Mouse (Mus musculus): Measurements from ENCODE around the gene Phtf1.

Gene Phtf1

GRCm38 (mm10) chr3:103967861-103968691 is at the start of gene Phtf1:
Gene Phtf1 (plus strand): TSS chr3:103968110.
- peak; percentile 82 to 83 for DNase-seq (ENCODE audit: low spot score in 2 of 2)

GRCm38 (mm10) chr3:103920094-103920493 is 47.8 kb upstream of the Phtf1 start:
- no peak for DNase-seq (ENCODE audit: low spot score in 2 of 2)

- DNase-seq (ENCODE audit: low spot score in 2 of 2): no peak
Measured at GRCm38 (mm10) chr3:103925302-103925701, 42.6 kb upstream of the Phtf1 start.

GRCm38 (mm10) chr3:103927511-103927910 is 40.4 kb upstream of the Phtf1 start:
- no peak for DNase-seq (ENCODE audit: low spot score in 2 of 2)

- no peak for DNase-seq (ENCODE audit: low spot score in 2 of 2)
Measured at GRCm38 (mm10) chr3:103944794-103945562, 22.9 kb upstream of the Phtf1 start.

- no peak for DNase-seq (ENCODE audit: low spot score in 2 of 2)
Measured at GRCm38 (mm10) chr3:103948666-103949065, 19.2 kb upstream of the Phtf1 start.

GRCm38 (mm10) chr3:103960622-103961021 is 7.3 kb upstream of the Phtf1 start:
- no peak for DNase-seq (ENCODE audit: low spot score in 2 of 2)

- no peak for DNase-seq (ENCODE audit: low spot score in 2 of 2)
Measured at GRCm38 (mm10) chr3:103967231-103967630, 679 bp upstream of the Phtf1 start.

GRCm38 (mm10) chr3:103968701-103969100 is 791 bp downstream of the Phtf1 start:
- DNase-seq (ENCODE audit: low spot score in 2 of 2): no peak

GRCm38 (mm10) chr3:103971157-103971556 is 3.2 kb downstream of the Phtf1 start:
- DNase-seq (ENCODE audit: low spot score in 2 of 2): no peak

- DNase-seq (ENCODE audit: low spot score in 2 of 2): no peak
Measured at GRCm38 (mm10) chr3:103984556-103984955, 16.6 kb downstream of the Phtf1 start.

- no peak for DNase-seq (ENCODE audit: low spot score in 2 of 2)
Measured at GRCm38 (mm10) chr3:103985194-103985593, 17.3 kb downstream of the Phtf1 start.

GRCm38 (mm10) chr3:103987831-103988432 is 20.0 kb downstream of the Phtf1 start:
- DNase-seq (ENCODE audit: low spot score in 2 of 2): no peak

- no peak for DNase-seq (ENCODE audit: low spot score in 2 of 2)
Measured at GRCm38 (mm10) chr3:103989352-103989751, 21.4 kb downstream of the Phtf1 start.

GRCm38 (mm10) chr3:103991271-103991670 is 23.4 kb downstream of the Phtf1 start:
- DNase-seq (ENCODE audit: low spot score in 2 of 2): no peak

- DNase-seq (ENCODE audit: low spot score in 2 of 2): no peak
Measured at GRCm38 (mm10) chr3:103998724-103999123, 30.8 kb downstream of the Phtf1 start.

GRCm38 (mm10) chr3:104006896-104007466 is 39.1 kb downstream of the Phtf1 start:
- no peak for DNase-seq (ENCODE audit: low spot score in 2 of 2)

GRCm38 (mm10) chr3:104007479-104007878 is 39.6 kb downstream of the Phtf1 start:
- DNase-seq (ENCODE audit: low spot score in 2 of 2): peak in 1 of 2 experiments; percentile 7

GRCm38 (mm10) chr3:104009924-104010662 is 42.2 kb downstream of the Phtf1 start:
- no peak for DNase-seq (ENCODE audit: low spot score in 2 of 2)

- no peak for DNase-seq (ENCODE audit: low spot score in 2 of 2)
Measured at GRCm38 (mm10) chr3:104011972-104012371, 44.1 kb downstream of the Phtf1 start.

GRCm38 (mm10) chr3:104017931-104018330 is 50.0 kb downstream of the Phtf1 start:
- no peak for DNase-seq (ENCODE audit: low spot score in 2 of 2)

Data from urinary bladder, postnatal 36 days (tissue).